Mouse (Mus musculus) left cerebral cortex, postnatal 36 days (tissue): ENCODE measurements around the gene Stau1. TPM values are rescaled to one million over a fixed set of nuclear protein-coding genes. Genes with fewer than 3 reads are reported as not detected.

ENCODE experiments used
- DNase-seq, 2 experiments: peaks; one replicate each; pipeline ENCODE4 v3.0.0; 2021 to 2022; ENCODE audit warnings: low spot score in 2 of 2, mixed read lengths in 1 of 2
- intact Hi-C: fragments of 180-260 bp; cut with DNase I; formaldehyde crosslinking; loops from one replicate; pipeline ENCODE4 v1.15.1; 2025
- total RNA-seq, 2 experiments: library from RNA; stranded (reverse); gene quantifications; 2 replicates each; pipeline ENCODE4 v1.2.3; 2021

Gene Stau1
- total RNA-seq, 2 experiments from 2014 or later, result 62.9 to 70.6 TPM

- DNase-seq, result peak in 1 of 2 experiments; percentile 23
- intact Hi-C loops, result no loop called here
Measured at GRCm38 (mm10) chr2:166995021-166995795, 891 bp downstream of the Stau1 start.

GRCm38 (mm10) chr2:166991945-166992344, 4.2 kb downstream of the Stau1 start:
- no peak for DNase-seq
- intact Hi-C loops, result no loop called here

- intact Hi-C loops, result no loop called here
- DNase-seq, result no peak
Measured at GRCm38 (mm10) chr2:166990861-166991260, 5.2 kb downstream of the Stau1 start.

GRCm38 (mm10) chr2:166983351-166983894, 12.7 kb downstream of the Stau1 start:
- intact Hi-C loops, result no loop called here
- DNase-seq, result no peak

- DNase-seq, result no peak
- intact Hi-C loops, result no loop called here
Measured at GRCm38 (mm10) chr2:166980161-166980560, 15.9 kb downstream of the Stau1 start.

- no peak for DNase-seq
- intact Hi-C loops, result no loop called here
Measured at GRCm38 (mm10) chr2:166977490-166977889, 18.6 kb downstream of the Stau1 start.

- DNase-seq, result no peak
- intact Hi-C loops, result no loop called here
Measured at GRCm38 (mm10) chr2:166976356-166976755, 19.7 kb downstream of the Stau1 start.

GRCm38 (mm10) chr2:166974177-166974872, 21.8 kb downstream of the Stau1 start:
- no peak for DNase-seq
- intact Hi-C loops, result no loop called here

GRCm38 (mm10) chr2:166973153-166973552, 22.9 kb downstream of the Stau1 start:
- intact Hi-C loops, result no loop called here
- DNase-seq, result no peak

GRCm38 (mm10) chr2:166964773-166965172, 31.3 kb downstream of the Stau1 start:
- no peak for DNase-seq
- intact Hi-C loops, result no loop called here

GRCm38 (mm10) chr2:166963257-166963656, 32.8 kb downstream of the Stau1 start:
- intact Hi-C loops, result no loop called here
- DNase-seq, result no peak

- intact Hi-C loops, result no loop called here
- no peak for DNase-seq
Measured at GRCm38 (mm10) chr2:166960648-166961330, 35.3 kb downstream of the Stau1 start.

- peak; percentile 42 to 45 for DNase-seq
- intact Hi-C loops, result loop anchor here (2.0 kb wide), 1 partner anchor 48 kb away; no protein-coding TSS in a partner anchor
Measured at GRCm38 (mm10) chr2:166956805-166957204, 39.3 kb downstream of the Stau1 start.

GRCm38 (mm10) chr2:166952151-166952550, 43.9 kb downstream of the Stau1 start:
- no peak for DNase-seq
- intact Hi-C loops, result no loop called here

- intact Hi-C loops, result no loop called here
Measured at GRCm38 (mm10) chr2:166950853-166951648, 45.0 kb downstream of the Stau1 start.

GRCm38 (mm10) chr2:166948936-166949335, 47.2 kb downstream of the Stau1 start:
- no peak for DNase-seq
- intact Hi-C loops, result no loop called here

More at GRCm38 (mm10) chr2:166950853-166951648, 45.0 kb downstream of the Stau1 start:
- DNase-seq, result peak; percentile 39 to 55

- intact Hi-C loops, result no loop called here
- DNase-seq, result no peak
Measured at GRCm38 (mm10) chr2:166948246-166948645, 47.9 kb downstream of the Stau1 start.

GRCm38 (mm10) chr2:166945456-166945855, 50.6 kb downstream of the Stau1 start:
- no peak for DNase-seq
- intact Hi-C loops, result no loop called here

GRCm38 (mm10) chr2:166944346-166944745, 51.8 kb downstream of the Stau1 start:
- intact Hi-C loops, result no loop called here
- DNase-seq, result no peak
